Mouse (Mus musculus) embryo, embryonic 10.5 days (tissue): ENCODE data around the gene Pspc1.
"Not testable (repeated sequence)": the region's sequence is repeated elsewhere in the genome, so short reads cannot be mapped to it uniquely, and the experiment has no call there.

Experiments used
- DNase-seq: peaks from one replicate; pipeline ENCODE4 v3.0.0-alpha.2; 2015; ENCODE audit warnings: low spot score

Pspc1 gene

GRCm38 (mm10) chr14:56778200-56778932, at the start of gene Pspc1:
Gene Pspc1 (minus strand): TSS chr14:56778316.
- DNase-seq = peak; percentile 99

- no peak for DNase-seq
Measured at GRCm38 (mm10) chr14:56824562-56824961, 46.4 kb upstream of the Pspc1 start.

GRCm38 (mm10) chr14:56817616-56818015, 39.5 kb upstream of the Pspc1 start:
- peak; percentile 30 for DNase-seq

GRCm38 (mm10) chr14:56817131-56817530, 39.0 kb upstream of the Pspc1 start:
- DNase-seq = no peak

- DNase-seq = no peak
Measured at GRCm38 (mm10) chr14:56816541-56816940, 38.4 kb upstream of the Pspc1 start.

GRCm38 (mm10) chr14:56812520-56813036, 34.5 kb upstream of the Pspc1 start:
- DNase-seq = peak; percentile 93

GRCm38 (mm10) chr14:56811701-56812339, 33.7 kb upstream of the Pspc1 start, which contains the start of gene Zmym5:
Gene Zmym5 (minus strand): TSS chr14:56811716.
- peak; percentile 80 for DNase-seq

GRCm38 (mm10) chr14:56810781-56811690, 32.9 kb upstream of the Pspc1 start:
- DNase-seq = peak; percentile 56

GRCm38 (mm10) chr14:56793243-56793642, 15.1 kb upstream of the Pspc1 start:
- peak; percentile 80 for DNase-seq

GRCm38 (mm10) chr14:56784575-56784974, 6.5 kb upstream of the Pspc1 start:
- no peak for DNase-seq

- DNase-seq = no peak
Measured at GRCm38 (mm10) chr14:56778933-56779300, 801 bp upstream of the Pspc1 start.

- DNase-seq = peak; percentile 77
Measured at GRCm38 (mm10) chr14:56777360-56778136, 568 bp downstream of the Pspc1 start.

- DNase-seq = no peak
Measured at GRCm38 (mm10) chr14:56776571-56777238, 1.4 kb downstream of the Pspc1 start.

GRCm38 (mm10) chr14:56775416-56775815, 2.7 kb downstream of the Pspc1 start:
- no peak for DNase-seq

GRCm38 (mm10) chr14:56766438-56766837, 11.7 kb downstream of the Pspc1 start:
- not testable (repeated sequence) for DNase-seq

- DNase-seq = not testable (repeated sequence)
Measured at GRCm38 (mm10) chr14:56765117-56765516, 13.0 kb downstream of the Pspc1 start.

- no peak for DNase-seq
Measured at GRCm38 (mm10) chr14:56751282-56751681, 26.8 kb downstream of the Pspc1 start.

GRCm38 (mm10) chr14:56740175-56740574, 37.9 kb downstream of the Pspc1 start:
- no peak for DNase-seq

GRCm38 (mm10) chr14:56726493-56726892, 51.6 kb downstream of the Pspc1 start:
- DNase-seq = no peak

- DNase-seq = no peak
Measured at GRCm38 (mm10) chr14:56705687-56706086, 72.4 kb downstream of the Pspc1 start.

GRCm38 (mm10) chr14:56702644-56703043, 75.5 kb downstream of the Pspc1 start:
- DNase-seq = no peak
